Mouse (Mus musculus): ENCODE measurements around the gene Olig2. TPM values are rescaled to one million over a fixed set of nuclear protein-coding genes. Genes with fewer than 3 reads are reported as not detected.

The Olig2 gene
- polyA plus RNA-seq, 1 experiment from 2014 or later, result not detected

DNA sequence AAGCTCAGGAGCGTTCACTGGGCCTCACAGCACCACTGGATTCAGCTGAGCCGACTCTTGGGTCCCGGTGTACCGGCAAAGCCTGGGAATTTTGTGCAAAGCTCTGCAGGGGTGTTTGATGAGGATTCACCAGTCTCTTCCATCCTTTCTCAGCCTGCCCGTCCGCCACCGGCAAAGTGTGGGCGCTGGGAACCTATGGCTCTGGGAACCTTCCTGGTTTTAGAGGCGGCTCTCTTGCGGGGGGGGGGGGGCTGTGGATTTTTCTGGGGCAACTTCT, 3.8 kb downstream of the Olig2 start:
- Histone ChIP-seq H3K27me3 (ENCODE audit: insufficient read depth, low read length) (peaks cover 100% of the 10 kb centered on the region), H3K36me3 (replicated peaks; ENCODE audit: insufficient read depth, low read length) (no peaks in the 10 kb centered on the region), H3K9me3 (ENCODE audit: low read length) (no peaks in the 10 kb centered on the region), H3K4me3 (ENCODE audit: low read depth, low read length) (no peak overlapping the region), H3K27ac (ENCODE audit: low read depth) (no peak overlapping the region), H3K9ac (replicated peaks) (no peak overlapping the region), H3K4me1 (ENCODE audit: insufficient read depth) (peaks cover 2% of the 10 kb centered on the region; the same call in 1 of the 2 replicates), H3K4me2 (ENCODE audit: low read depth, low read length) (no peak overlapping the region)
- no peak for ATAC-seq
- TF ChIP-seq EP300 (IDR thresholded peaks at IDR 0.05; ENCODE audit: low read depth) (no peak), CTCF (IDR thresholded peaks at IDR 0.05; ENCODE audit: low read depth) (no peak)
- 6% methylated on average over 10 of the region's 10 CpGs for WGBS (ENCODE audit: insufficient replicate concordance)
- no peak for DNase-seq

DNA sequence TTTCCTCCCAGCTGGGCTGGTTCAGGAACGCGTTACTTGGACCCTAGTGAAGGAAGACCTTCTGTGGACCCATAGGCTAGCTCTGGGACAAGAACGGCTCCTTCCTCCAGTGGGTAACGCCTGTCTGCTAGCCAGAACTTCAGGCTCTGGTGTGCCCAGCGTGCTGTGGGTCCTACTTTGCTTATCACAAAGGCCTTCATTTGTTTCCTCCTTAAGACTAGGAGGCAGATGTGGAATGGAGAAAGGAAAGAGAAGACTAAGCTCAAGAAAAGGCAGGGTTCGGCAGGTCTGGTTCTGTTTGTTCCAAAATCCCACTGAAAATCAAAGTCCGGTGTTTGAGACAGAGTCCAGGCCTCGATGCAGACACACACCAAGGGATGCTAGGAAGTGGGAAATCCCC, 4.4 kb downstream of the Olig2 start:
- Histone ChIP-seq H3K9ac (replicated peaks) (no peak overlapping the region), H3K4me1 (ENCODE audit: insufficient read depth) (peaks cover 2% of the 10 kb centered on the region; the same call in 1 of the 2 replicates), H3K4me3 (ENCODE audit: low read depth, low read length) (no peak overlapping the region), H3K4me2 (ENCODE audit: low read depth, low read length) (no peak overlapping the region), H3K27me3 (ENCODE audit: insufficient read depth, low read length) (peaks cover 100% of the 10 kb centered on the region), H3K9me3 (ENCODE audit: low read length) (no peaks in the 10 kb centered on the region), H3K27ac (ENCODE audit: low read depth) (no peak overlapping the region), H3K36me3 (replicated peaks; ENCODE audit: insufficient read depth, low read length) (no peaks in the 10 kb centered on the region)
- WGBS (ENCODE audit: insufficient replicate concordance), result 14% methylated on average over 8 of the region's 8 CpGs
- DNase-seq (no peak), ATAC-seq (no peak)
- TF ChIP-seq EP300 (IDR thresholded peaks at IDR 0.05; ENCODE audit: low read depth) (no peak), CTCF (IDR thresholded peaks at IDR 0.05; ENCODE audit: low read depth) (no peak)

DNA sequence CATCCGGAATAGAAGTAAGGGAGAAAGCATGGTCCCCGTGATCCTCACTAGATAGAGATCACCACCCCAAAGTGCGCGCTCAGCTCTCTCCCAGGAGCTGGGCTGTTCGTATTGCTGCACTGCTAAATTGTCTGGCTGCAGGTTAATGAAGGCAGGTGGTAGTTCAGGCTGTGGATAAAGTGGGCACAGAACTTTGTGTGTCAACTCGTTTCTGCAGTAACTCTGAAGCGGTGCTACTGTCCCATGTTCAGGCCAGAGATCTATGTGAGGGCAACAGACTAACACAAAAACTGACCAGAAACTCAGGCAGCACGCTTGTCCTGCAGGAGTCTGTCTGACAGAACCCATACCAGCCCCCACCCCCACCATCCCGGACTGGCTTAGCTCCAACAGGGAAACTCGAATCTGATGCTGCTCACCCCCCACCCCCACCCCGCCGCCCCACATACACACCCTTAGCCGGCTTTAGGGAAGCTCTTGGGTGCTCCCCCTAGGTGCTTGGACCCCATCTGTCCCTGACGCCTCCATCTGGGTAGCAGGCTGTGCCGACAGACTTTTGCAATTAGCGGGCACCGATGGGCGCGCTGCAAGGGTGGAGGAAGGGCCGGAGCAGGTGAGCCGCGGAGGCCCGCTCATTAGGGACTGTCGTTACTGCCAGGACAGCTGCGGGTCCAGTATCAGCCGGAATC, 6.7 kb downstream of the Olig2 start:
- ATAC-seq (no peak; the same call in 1 of the 2 replicates), DNase-seq (no peak)
- H3K9ac ChIP-seq (replicated peaks), result no peak overlapping the region
- H3K27ac ChIP-seq (ENCODE audit: low read depth), result no peak overlapping the region
- H3K4me1 ChIP-seq (ENCODE audit: insufficient read depth), result no peaks in the 10 kb centered on the region
- peaks cover 91% of the 10 kb centered on the region for H3K27me3 ChIP-seq (ENCODE audit: insufficient read depth, low read length)
- H3K9me3 ChIP-seq (ENCODE audit: low read length), result no peaks in the 10 kb centered on the region
- no peaks in the 10 kb centered on the region for H3K36me3 ChIP-seq (replicated peaks; ENCODE audit: insufficient read depth, low read length)
- WGBS (ENCODE audit: insufficient replicate concordance), result 5% methylated on average over 26 of the region's 26 CpGs
- H3K4me2 ChIP-seq (ENCODE audit: low read depth, low read length), result no peak overlapping the region
- H3K4me3 ChIP-seq (ENCODE audit: low read depth, low read length), result no peak overlapping the region
- TF ChIP-seq EP300 (IDR thresholded peaks at IDR 0.05; ENCODE audit: low read depth) (no peak), CTCF (IDR thresholded peaks at IDR 0.05; ENCODE audit: low read depth) (no peak)

DNA sequence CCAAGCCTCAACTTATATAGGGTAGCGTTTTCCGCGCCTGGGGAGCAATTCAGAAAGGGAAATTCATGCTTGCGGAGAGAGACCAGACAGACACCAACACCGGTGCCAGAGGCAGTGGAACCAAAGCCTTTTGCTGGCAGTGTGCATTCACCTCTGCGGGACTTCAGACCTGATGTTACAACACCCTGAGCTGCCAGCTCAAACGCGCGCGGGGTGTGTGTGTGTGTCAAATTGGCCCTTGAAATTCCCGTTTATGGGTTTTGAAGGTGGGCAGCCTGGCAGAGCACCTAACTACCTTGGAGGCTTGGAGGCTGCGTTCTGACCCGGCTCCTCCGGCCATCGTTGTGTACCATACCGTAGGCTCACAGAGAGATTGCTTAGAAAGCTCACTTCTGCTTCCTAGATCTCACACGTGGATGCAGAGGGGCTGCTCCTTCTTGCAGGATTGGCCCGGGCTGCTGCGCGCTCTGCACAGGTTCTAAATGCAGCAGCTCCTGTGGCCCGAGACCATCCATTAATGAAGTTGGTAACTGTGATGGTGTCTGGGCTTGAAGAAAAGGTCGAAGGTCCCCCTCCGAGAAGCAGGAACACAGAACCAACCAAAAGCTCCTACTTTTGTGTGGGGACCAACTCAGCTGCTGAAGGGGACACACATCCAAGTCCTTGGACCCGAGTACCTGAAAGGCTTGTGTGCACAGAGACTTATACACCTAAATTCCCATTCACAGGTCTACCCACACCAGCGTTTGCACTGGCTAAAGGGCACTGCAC, 7.4 kb downstream of the Olig2 start:
- whole genome bisulfite sequencing (ENCODE audit: insufficient replicate concordance), result 6% methylated on average over 25 of the region's 25 CpGs
- ATAC-seq (peak; percentile 54; the same call in 1 of the 2 replicates), DNase-seq (no peak)
- Histone ChIP-seq H3K9me3 (ENCODE audit: low read length) (no peaks in the 10 kb centered on the region), H3K9ac (replicated peaks) (no peak overlapping the region), H3K4me3 (ENCODE audit: low read depth, low read length) (no peak overlapping the region), H3K27ac (ENCODE audit: low read depth) (no peak overlapping the region), H3K36me3 (replicated peaks; ENCODE audit: insufficient read depth, low read length) (no peaks in the 10 kb centered on the region), H3K27me3 (ENCODE audit: insufficient read depth, low read length) (peaks cover 86% of the 10 kb centered on the region), H3K4me2 (ENCODE audit: low read depth, low read length) (no peak overlapping the region), H3K4me1 (ENCODE audit: insufficient read depth) (no peaks in the 10 kb centered on the region)
- TF ChIP-seq EP300 (IDR thresholded peaks at IDR 0.05; ENCODE audit: low read depth), result no peak
- TF ChIP-seq CTCF (IDR thresholded peaks at IDR 0.05; ENCODE audit: low read depth), result no peak

GRCm38 (mm10) chr16:91233241-91233944, 8.1 kb downstream of the Olig2 start:
- DNase-seq (no peak), ATAC-seq (no peak)
- no peak overlapping the region for H3K4me2 ChIP-seq (ENCODE audit: low read depth, low read length)
- no peaks in the 10 kb centered on the region for H3K4me1 ChIP-seq (ENCODE audit: insufficient read depth)
- H3K36me3 ChIP-seq (replicated peaks; ENCODE audit: insufficient read depth, low read length), result no peaks in the 10 kb centered on the region
- no peak overlapping the region for H3K4me3 ChIP-seq (ENCODE audit: low read depth, low read length)
- peaks cover 83% of the 10 kb centered on the region for H3K27me3 ChIP-seq (ENCODE audit: insufficient read depth, low read length)
- H3K9me3 ChIP-seq (ENCODE audit: low read length), result no peaks in the 10 kb centered on the region
- no peak overlapping the region for H3K9ac ChIP-seq (replicated peaks)
- 19% methylated on average over 11 of the region's 11 CpGs for WGBS (ENCODE audit: insufficient replicate concordance)
- TF ChIP-seq EP300 (IDR thresholded peaks at IDR 0.05; ENCODE audit: low read depth), result no peak
- no peak for TF ChIP-seq CTCF (IDR thresholded peaks at IDR 0.05; ENCODE audit: low read depth)
- H3K27ac ChIP-seq (ENCODE audit: low read depth), result no peak overlapping the region

- ATAC-seq (peak; percentile 97), DNase-seq (peak; percentile 74)
- 17% methylated on average over 4 of the region's 4 CpGs for WGBS (ENCODE audit: insufficient replicate concordance)
Observed at GRCm38 (mm10) chr16:91239024-91239423, 13.8 kb downstream of the Olig2 start.

More at GRCm38 (mm10) chr16:91239024-91239423, 13.8 kb downstream of the Olig2 start:
- Histone ChIP-seq H3K36me3 (replicated peaks; ENCODE audit: insufficient read depth, low read length) (no peaks in the 10 kb centered on the region), H3K4me2 (ENCODE audit: low read depth, low read length) (no peak overlapping the region), H3K27ac (ENCODE audit: low read depth) (no peak overlapping the region), H3K27me3 (ENCODE audit: insufficient read depth, low read length) (peaks cover 35% of the 10 kb centered on the region), H3K4me3 (ENCODE audit: low read depth, low read length) (no peak overlapping the region), H3K9ac (replicated peaks) (no peak overlapping the region), H3K9me3 (ENCODE audit: low read length) (no peaks in the 10 kb centered on the region), H3K4me1 (ENCODE audit: insufficient read depth) (peaks cover 7% of the 10 kb centered on the region)
- TF ChIP-seq CTCF (IDR thresholded peaks at IDR 0.05; ENCODE audit: low read depth) (no peak), EP300 (IDR thresholded peaks at IDR 0.05; ENCODE audit: low read depth) (peak; percentile 52)
